Mouse (Mus musculus): ENCODE data around the gene Cacna1e. TPM values are rescaled to one million over a fixed set of nuclear protein-coding genes. Genes with fewer than 3 reads are reported as not detected.
A peak's percentile ranks its signal among the peaks of the same experiment; 100 is the strongest.

The Cacna1e gene
- polyA plus RNA-seq, 1 experiment from 2014 or later = 0.25 TPM

GRCm38 (mm10) chr1:154818742-154819141 lies 65.6 kb downstream of the Cacna1e start:
- H3K9me3 ChIP-seq (ENCODE audit: low read depth, low read length) = no peaks in the 10 kb centered on the region
- TF ChIP-seq CTCF (IDR thresholded peaks at IDR 0.05; ENCODE audit: low read depth) = no peak
- no peaks in the 10 kb centered on the region for H3K36me3 ChIP-seq (ENCODE audit: insufficient read depth)
- WGBS = 33% methylated on average over 1 of the region's 1 CpGs
- H3K27me3 ChIP-seq (ENCODE audit: insufficient read depth, low read length) = no peaks in the 10 kb centered on the region
- H3K4me3 ChIP-seq (ENCODE audit: low read depth, low read length) = no peak overlapping the region
- no peak overlapping the region for H3K4me2 ChIP-seq
- no peak for DNase-seq
- no peaks in the 10 kb centered on the region for H3K4me1 ChIP-seq (ENCODE audit: insufficient read depth)
- H3K9ac ChIP-seq = no peak overlapping the region
- no peak for ATAC-seq (ENCODE audit: insufficient read depth)
- H3K27ac ChIP-seq (ENCODE audit: low read depth) = no peak overlapping the region

- no peaks in the 10 kb centered on the region for H3K9me3 ChIP-seq (ENCODE audit: low read depth, low read length)
- H3K27me3 ChIP-seq (ENCODE audit: insufficient read depth, low read length) = no peaks in the 10 kb centered on the region
- no peak overlapping the region for H3K4me2 ChIP-seq
- no peaks in the 10 kb centered on the region for H3K36me3 ChIP-seq (ENCODE audit: insufficient read depth)
- DNase-seq (no peak), ATAC-seq (ENCODE audit: insufficient read depth) (no peak)
- no peak for TF ChIP-seq CTCF (IDR thresholded peaks at IDR 0.05; ENCODE audit: low read depth)
- no peak overlapping the region for H3K27ac ChIP-seq (ENCODE audit: low read depth)
- WGBS = 45% methylated on average over 6 of the region's 6 CpGs
- no peaks in the 10 kb centered on the region for H3K4me1 ChIP-seq (ENCODE audit: insufficient read depth)
- no peak overlapping the region for H3K9ac ChIP-seq
- H3K4me3 ChIP-seq (ENCODE audit: low read depth, low read length) = no peak overlapping the region
Observed at GRCm38 (mm10) chr1:154816836-154817235, 67.5 kb downstream of the Cacna1e start.

GRCm38 (mm10) chr1:154816267-154816666 lies 68.0 kb downstream of the Cacna1e start:
- 79% methylated on average over 3 of the region's 3 CpGs for WGBS
- ATAC-seq (ENCODE audit: insufficient read depth) = no peak

DNA sequence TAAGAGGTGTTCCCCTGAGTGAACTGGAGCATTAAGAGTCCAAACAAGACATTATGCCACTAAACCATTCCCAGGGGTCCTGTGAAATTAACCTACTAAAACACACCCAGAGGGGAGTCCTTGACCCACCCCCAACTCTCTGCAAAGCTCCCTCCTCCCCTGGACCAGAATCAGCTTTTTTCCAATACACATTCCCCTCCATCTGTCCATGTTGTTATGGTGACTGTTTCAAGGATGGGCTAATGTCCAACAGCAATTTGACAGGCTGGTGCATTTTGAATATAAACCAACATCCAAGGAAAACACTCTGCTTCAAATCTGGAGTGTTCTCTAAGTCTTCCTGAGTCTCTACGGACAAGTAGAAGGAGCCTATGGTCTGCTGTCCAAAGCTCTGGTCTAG lies 78.6 kb downstream of the Cacna1e start:
- DNase-seq = no peak
- Histone ChIP-seq H3K4me1 (ENCODE audit: insufficient read depth) (no peaks in the 10 kb centered on the region), H3K36me3 (ENCODE audit: insufficient read depth) (no peaks in the 10 kb centered on the region), H3K9ac (no peak overlapping the region), H3K4me3 (ENCODE audit: low read depth, low read length) (no peak overlapping the region), H3K27ac (ENCODE audit: low read depth) (no peak overlapping the region), H3K9me3 (ENCODE audit: low read depth, low read length) (no peaks in the 10 kb centered on the region), H3K4me2 (no peak overlapping the region), H3K27me3 (ENCODE audit: insufficient read depth, low read length) (no peaks in the 10 kb centered on the region)
- ATAC-seq (ENCODE audit: insufficient read depth) = no peak
- TF ChIP-seq CTCF (IDR thresholded peaks at IDR 0.05; ENCODE audit: low read depth) = no peak
- 76% methylated on average over 1 of the region's 1 CpGs for WGBS

More at GRCm38 (mm10) chr1:154816267-154816666, 68.0 kb downstream of the Cacna1e start:
- Histone ChIP-seq H3K36me3 (ENCODE audit: insufficient read depth) (no peaks in the 10 kb centered on the region), H3K4me3 (ENCODE audit: low read depth, low read length) (no peak overlapping the region), H3K27ac (ENCODE audit: low read depth) (no peak overlapping the region), H3K27me3 (ENCODE audit: insufficient read depth, low read length) (no peaks in the 10 kb centered on the region), H3K9me3 (ENCODE audit: low read depth, low read length) (no peaks in the 10 kb centered on the region), H3K4me2 (no peak overlapping the region), H3K4me1 (ENCODE audit: insufficient read depth) (no peaks in the 10 kb centered on the region), H3K9ac (no peak overlapping the region)
- DNase-seq = no peak
- TF ChIP-seq CTCF (IDR thresholded peaks at IDR 0.05; ENCODE audit: low read depth) = no peak

- H3K27me3 ChIP-seq (ENCODE audit: insufficient read depth, low read length) = no peaks in the 10 kb centered on the region
- H3K27ac ChIP-seq (ENCODE audit: low read depth) = no peak overlapping the region
- no peak overlapping the region for H3K4me2 ChIP-seq
- no peak overlapping the region for H3K9ac ChIP-seq
- H3K4me1 ChIP-seq (ENCODE audit: insufficient read depth) = no peaks in the 10 kb centered on the region
- no peak for ATAC-seq (ENCODE audit: insufficient read depth)
- no peak overlapping the region for H3K4me3 ChIP-seq (ENCODE audit: low read depth, low read length)
- H3K36me3 ChIP-seq (ENCODE audit: insufficient read depth) = no peaks in the 10 kb centered on the region
- 90% methylated on average over 3 of the region's 3 CpGs for WGBS
- no peak for DNase-seq
- no peaks in the 10 kb centered on the region for H3K9me3 ChIP-seq (ENCODE audit: low read depth, low read length)
- no peak for TF ChIP-seq CTCF (IDR thresholded peaks at IDR 0.05; ENCODE audit: low read depth)
Observed at GRCm38 (mm10) chr1:154805038-154805437, 79.3 kb downstream of the Cacna1e start.

DNA sequence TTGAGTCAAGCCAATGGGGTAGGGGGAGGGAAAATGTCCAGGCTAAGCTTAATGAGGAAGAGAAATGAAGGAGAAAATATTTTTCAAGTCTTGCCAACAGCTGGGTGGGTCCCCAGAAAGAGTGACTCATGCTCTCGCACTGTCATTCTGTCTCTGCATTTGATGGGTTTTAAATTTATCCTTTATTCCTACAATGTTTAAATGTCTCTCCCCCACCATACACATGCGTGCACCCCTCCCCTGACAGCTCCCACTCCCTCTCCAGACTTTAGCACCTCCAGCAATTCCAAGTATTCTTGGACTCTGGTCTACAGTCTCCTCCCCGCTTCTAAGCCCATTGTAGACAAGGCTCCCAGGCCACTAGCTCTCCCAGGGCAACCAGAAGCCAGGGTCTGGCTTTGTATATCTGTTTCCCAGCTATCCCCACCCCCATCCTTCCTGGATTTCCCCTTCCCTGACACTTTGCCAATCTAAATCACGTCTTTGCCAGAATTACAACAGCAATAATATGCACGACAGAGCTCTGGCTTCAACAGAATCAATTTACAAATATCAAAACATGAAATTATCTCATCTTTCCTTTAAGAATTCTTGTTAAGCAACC lies 81.9 kb downstream of the Cacna1e start:
- Histone ChIP-seq H3K4me2 (no peak overlapping the region), H3K4me3 (ENCODE audit: low read depth, low read length) (no peak overlapping the region), H3K27ac (ENCODE audit: low read depth) (no peak overlapping the region), H3K9me3 (ENCODE audit: low read depth, low read length) (no peaks in the 10 kb centered on the region), H3K4me1 (ENCODE audit: insufficient read depth) (no peaks in the 10 kb centered on the region), H3K36me3 (ENCODE audit: insufficient read depth) (no peaks in the 10 kb centered on the region), H3K9ac (no peak overlapping the region), H3K27me3 (ENCODE audit: insufficient read depth, low read length) (no peaks in the 10 kb centered on the region)
- peak; percentile 41; the same call in 1 of the 2 replicates for ATAC-seq (ENCODE audit: insufficient read depth)
- DNase-seq = peak; percentile 22
- TF ChIP-seq CTCF (IDR thresholded peaks at IDR 0.05; ENCODE audit: low read depth) = no peak
- WGBS = 46% methylated on average over 5 of the region's 5 CpGs

- TF ChIP-seq CTCF (IDR thresholded peaks at IDR 0.05; ENCODE audit: low read depth) = no peak
- Histone ChIP-seq H3K4me3 (ENCODE audit: low read depth, low read length) (no peak overlapping the region), H3K4me2 (no peak overlapping the region), H3K27me3 (ENCODE audit: insufficient read depth, low read length) (no peaks in the 10 kb centered on the region), H3K4me1 (ENCODE audit: insufficient read depth) (no peaks in the 10 kb centered on the region), H3K9ac (no peak overlapping the region), H3K27ac (ENCODE audit: low read depth) (no peak overlapping the region), H3K9me3 (ENCODE audit: low read depth, low read length) (no peaks in the 10 kb centered on the region), H3K36me3 (ENCODE audit: insufficient read depth) (no peaks in the 10 kb centered on the region)
- ATAC-seq (ENCODE audit: insufficient read depth) = no peak
- WGBS = 71% methylated on average over 31 of the region's 31 CpGs
- DNase-seq = no peak
Observed at GRCm38 (mm10) chr1:154799257-154799656, 85.0 kb downstream of the Cacna1e start.

All from lung, embryonic 14.5 days (tissue).